Mouse (Mus musculus) forebrain, postnatal 0 days (tissue): Measurements from ENCODE around the gene Sema3a. TPM values are rescaled to one million over a fixed set of nuclear protein-coding genes. Genes with fewer than 3 reads are reported as not detected.
"Not testable (repeated sequence)": the region's sequence is repeated elsewhere in the genome, so short reads cannot be mapped to it uniquely, and the experiment has no call there.

Experiments
- ATAC-seq: fragments of 200-750 bp; cut with Nextera tagmentation; 2 replicates; pipeline ENCODE4 v1.8.0; 2017; ENCODE audit warnings: mild to moderate bottlenecking, moderate library complexity
- DNase-seq: peaks from one replicate; pipeline ENCODE4 v3.0.0-alpha.2; 2015
- H3K27ac ChIP-seq: fragments of 300-500 bp; sonication (generic); 2 replicates; pipeline ENCODE4 v1.5.1; 2014; ENCODE audit warnings: low read depth, mild to moderate bottlenecking, antibody characterized with exemption, low read length, moderate library complexity, mixed read lengths
- H3K27me3 ChIP-seq: fragments of 300-500 bp; sonication (generic); 2 replicates; pipeline ENCODE4 v1.6.1; 2014; ENCODE audit warnings: mild to moderate bottlenecking, low read length, mixed read lengths; ENCODE audit not compliant: insufficient read depth
- H3K36me3 ChIP-seq: fragments of 300-500 bp; sonication (generic); 2 replicates; pipeline ENCODE4 v1.6.1; 2014; ENCODE audit warnings: mild to moderate bottlenecking, moderate library complexity; ENCODE audit not compliant: insufficient read depth
- H3K4me1 ChIP-seq: fragments of 300-500 bp; sonication (generic); 2 replicates; pipeline ENCODE4 v1.6.1; 2014; ENCODE audit warnings: antibody characterized with exemption; ENCODE audit not compliant: insufficient read depth
- H3K4me2 ChIP-seq: fragments of 300-500 bp; sonication (generic); 2 replicates; pipeline ENCODE4 v1.6.1; 2014; ENCODE audit warnings: low read depth, mild to moderate bottlenecking, moderate library complexity
- H3K4me3 ChIP-seq: fragments of 300-500 bp; sonication (generic); 2 replicates; pipeline ENCODE4 v1.5.1; 2014; ENCODE audit warnings: low read depth, low read length, mixed read lengths
- H3K9ac ChIP-seq: fragments of 300-500 bp; sonication (generic); 2 replicates; pipeline ENCODE4 v1.6.1; 2014; ENCODE audit warnings: mild to moderate bottlenecking
- H3K9me3 ChIP-seq: fragments of 300-500 bp; sonication (generic); 2 replicates; pipeline ENCODE4 v1.6.1; 2016; ENCODE audit warnings: low read length
- CTCF ChIP-seq: sonication (generic); IDR thresholded peaks from 2 replicates; pipeline ENCODE4 v1.5.1; 2016; ENCODE audit warnings: antibody characterized with exemption, control low read depth, low read depth
- WGBS: fragments of 180-500 bp; shearing (Covaris S2); extraction: QIAGEN DNeasy Blood & Tissue Kit; methylation state at CpG from one replicate; pipeline ENCODE4 v1.1.7; 2014; 5-methylcytosine and 5-hydroxymethylcytosine counted together
- polyA plus RNA-seq: library from polyadenylated mRNA; unstranded; fragments of >200 nt; fragmentation: Nextera tagmentation; extraction: Ambion mirVana; gene quantifications from 2 replicates; pipeline ENCODE4 v1.2.1, GENCODE M21; 2015
- total RNA-seq: library from RNA; depleted of rRNA; stranded (reverse); fragments of >200 nt; gene quantifications from 2 replicates; pipeline ENCODE4 v1.2.3, GENCODE M21; 2014

Gene Sema3a
- total and polyA plus RNA-seq, 2 experiments from 2014 or later = 12.5 to 32.8 TPM

DNA sequence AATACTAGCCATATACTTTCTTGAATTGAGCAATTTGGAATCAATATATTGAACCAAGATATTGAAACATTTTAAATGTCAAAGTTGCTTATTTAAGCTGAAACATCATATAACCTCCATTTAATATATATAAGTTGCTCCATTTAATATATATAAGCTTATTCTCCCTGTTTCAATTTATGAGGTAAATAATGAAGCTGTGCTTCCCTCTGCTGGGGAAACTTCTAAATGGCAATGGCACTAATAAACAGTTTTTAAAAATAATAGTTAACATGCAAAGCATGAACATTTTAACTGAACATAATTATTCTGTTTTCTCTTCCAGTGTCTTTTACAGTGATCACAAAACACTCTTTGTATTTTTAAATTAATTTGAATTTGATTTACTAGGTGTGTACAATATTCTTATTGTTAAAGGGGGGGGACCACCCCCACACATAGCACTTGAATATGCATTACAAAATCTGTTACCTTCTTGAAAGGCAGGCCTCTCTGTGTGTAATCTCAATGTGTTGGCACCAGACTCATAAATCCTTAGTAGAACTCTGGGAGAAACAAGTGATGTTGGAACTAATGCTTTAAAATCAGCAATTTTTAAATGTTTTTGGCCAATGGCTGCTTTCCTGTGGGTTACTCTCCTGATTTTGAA, 460.5 kb downstream of the Sema3a start:
- DNase-seq = peak; percentile 66
- Histone ChIP-seq H3K9ac (no peak overlapping the region), H3K4me3 (no peak overlapping the region), H3K4me1 (no peaks in the 10 kb centered on the region), H3K36me3 (no peaks in the 10 kb centered on the region), H3K9me3 (no peaks in the 10 kb centered on the region), H3K27ac (no peak overlapping the region), H3K27me3 (no peaks in the 10 kb centered on the region), H3K4me2 (no peak overlapping the region)
- no peak for ATAC-seq
- TF ChIP-seq CTCF = peak; percentile 65

DNA sequence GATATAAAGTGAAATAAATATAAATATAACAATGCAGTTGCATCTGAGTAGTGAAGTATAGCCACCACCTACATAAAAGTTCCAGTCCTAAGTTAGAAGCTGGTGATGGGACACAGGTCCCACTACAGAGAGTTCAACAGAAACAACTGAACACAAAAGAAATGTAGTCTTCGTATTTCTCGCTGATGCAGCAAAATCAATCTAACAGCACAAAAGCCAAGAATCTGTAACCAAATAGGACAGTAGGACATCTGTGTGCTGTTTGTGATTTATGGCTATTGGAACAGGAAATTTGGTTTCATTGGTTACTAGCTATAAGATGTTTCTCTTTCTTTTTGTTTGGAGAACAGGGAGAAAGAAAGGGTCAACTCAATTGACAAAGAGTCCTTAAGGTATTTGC, 469.2 kb downstream of the Sema3a start:
- Histone ChIP-seq H3K9me3 (no peaks in the 10 kb centered on the region), H3K9ac (no peak overlapping the region), H3K4me1 (no peaks in the 10 kb centered on the region), H3K4me2 (no peak overlapping the region), H3K27me3 (no peaks in the 10 kb centered on the region), H3K36me3 (0 out of 2 replicates have a peak, but pooled peaks cover 2% of the 10 kb centered on the region), H3K4me3 (no peak overlapping the region), H3K27ac (no peak overlapping the region)
- 92% methylated on average over 2 of the region's 2 CpGs for WGBS
- ATAC-seq (no peak), DNase-seq (no peak)
- TF ChIP-seq CTCF = no peak

DNA sequence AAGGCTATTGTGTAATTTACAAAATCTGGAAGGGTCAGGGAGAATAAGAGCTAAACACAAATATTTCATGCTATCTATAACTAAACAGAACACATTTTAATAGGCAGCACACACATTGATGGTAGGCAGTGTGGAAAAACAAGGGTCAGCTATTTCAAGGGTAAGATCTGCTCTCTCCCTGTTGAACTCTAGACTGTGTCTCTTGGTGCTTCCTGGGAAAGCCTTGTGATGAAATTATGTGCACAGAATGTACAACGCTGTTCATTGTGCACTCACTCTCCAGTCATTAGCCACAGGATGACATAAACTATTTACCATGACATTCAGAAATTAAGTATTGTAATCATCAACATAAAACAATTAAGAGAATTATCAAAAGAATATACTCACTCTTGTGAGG, 486.4 kb downstream of the Sema3a start:
- Histone ChIP-seq H3K27ac (no peak overlapping the region), H3K4me2 (no peak overlapping the region), H3K27me3 (no peaks in the 10 kb centered on the region), H3K9me3 (no peaks in the 10 kb centered on the region), H3K4me3 (no peak overlapping the region), H3K4me1 (no peaks in the 10 kb centered on the region), H3K9ac (no peak overlapping the region), H3K36me3 (no peaks in the 10 kb centered on the region)
- DNase-seq (no peak), ATAC-seq (no peak)
- WGBS = 42% methylated on average over 1 of the region's 1 CpGs
- no peak for TF ChIP-seq CTCF

DNA sequence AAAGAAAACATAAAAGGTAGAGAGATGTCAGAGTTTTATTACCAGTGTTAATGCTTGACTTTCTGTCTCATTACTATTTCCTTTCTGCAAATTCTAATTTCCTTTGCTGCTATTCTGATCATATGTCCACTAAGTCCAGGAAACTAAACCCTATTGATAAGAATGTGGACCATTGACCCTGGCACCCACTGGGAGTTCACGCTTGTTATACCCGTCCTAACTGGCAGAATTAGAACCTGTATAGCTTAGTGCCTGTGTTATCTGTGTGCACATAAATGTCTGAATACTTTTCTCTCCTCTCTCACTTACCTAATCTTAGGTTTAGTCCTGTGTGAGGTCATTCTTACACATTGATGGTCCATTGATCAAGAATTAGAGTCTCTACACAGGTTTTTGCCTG, 486.9 kb downstream of the Sema3a start:
- no peaks in the 10 kb centered on the region for H3K27me3 ChIP-seq
- H3K27ac ChIP-seq = no peak overlapping the region
- H3K4me1 ChIP-seq = no peaks in the 10 kb centered on the region
- H3K36me3 ChIP-seq = no peaks in the 10 kb centered on the region
- no peak overlapping the region for H3K4me3 ChIP-seq
- no peak for DNase-seq
- WGBS = 76% methylated on average over 2 of the region's 2 CpGs
- H3K9ac ChIP-seq = no peak overlapping the region
- TF ChIP-seq CTCF = no peak
- no peak for ATAC-seq
- no peak overlapping the region for H3K4me2 ChIP-seq
- no peaks in the 10 kb centered on the region for H3K9me3 ChIP-seq

DNA sequence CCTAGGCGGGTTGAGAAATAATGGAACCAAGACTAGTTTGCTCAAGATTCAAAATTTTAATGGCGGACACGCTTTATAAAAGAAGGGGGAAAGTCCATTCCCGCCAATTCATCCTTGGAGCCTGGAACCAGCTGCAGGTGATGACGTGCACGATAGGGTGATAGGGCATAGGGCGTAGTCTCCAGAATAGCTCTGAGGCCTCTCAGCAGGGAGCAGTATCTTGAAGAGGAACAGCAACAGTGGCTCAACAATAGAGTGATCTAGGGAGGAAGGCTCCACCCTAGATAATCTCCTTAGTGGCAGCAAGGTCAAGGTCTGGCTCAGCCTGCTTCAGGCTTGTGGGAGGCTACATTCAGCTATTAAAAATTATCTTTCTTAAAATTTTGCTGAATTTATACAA, 489.4 kb downstream of the Sema3a start:
- H3K9me3 ChIP-seq, H3K36me3 ChIP-seq, H3K27me3 ChIP-seq, H3K9ac ChIP-seq, ATAC-seq, DNase-seq, H3K27ac ChIP-seq, H3K4me2 ChIP-seq, H3K4me1 ChIP-seq, H3K4me3 ChIP-seq: not testable (repeated sequence)
- WGBS = 87% methylated on average over 7 of the region's 7 CpGs

DNA sequence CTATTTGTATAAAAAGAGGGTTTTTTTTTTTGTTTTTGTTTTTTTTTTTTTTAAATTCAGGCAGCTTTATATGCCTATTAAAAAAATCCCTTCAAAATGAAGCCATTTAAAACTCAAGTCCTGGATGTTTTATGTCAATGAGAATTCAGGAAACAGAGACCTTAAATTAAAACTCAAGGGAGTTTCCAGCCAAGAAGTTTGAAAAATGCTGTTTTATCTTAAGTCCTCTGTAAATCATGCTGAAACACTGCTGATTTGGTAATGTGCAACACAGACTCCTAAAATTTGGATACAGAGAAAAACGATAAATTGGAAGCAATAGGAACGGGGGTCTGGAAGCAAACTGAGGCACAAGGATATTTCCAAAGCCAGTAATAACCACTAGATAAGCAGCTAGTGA, 490.7 kb downstream of the Sema3a start:
- Histone ChIP-seq H3K4me2 (no peak overlapping the region), H3K4me1 (no peaks in the 10 kb centered on the region), H3K36me3 (no peaks in the 10 kb centered on the region), H3K4me3 (no peak overlapping the region), H3K27me3 (no peaks in the 10 kb centered on the region), H3K27ac (no peak overlapping the region), H3K9me3 (no peaks in the 10 kb centered on the region), H3K9ac (no peak overlapping the region)
- TF ChIP-seq CTCF = no peak
- WGBS = 95% methylated on average over 2 of the region's 2 CpGs
- ATAC-seq (no peak), DNase-seq (no peak)

DNA sequence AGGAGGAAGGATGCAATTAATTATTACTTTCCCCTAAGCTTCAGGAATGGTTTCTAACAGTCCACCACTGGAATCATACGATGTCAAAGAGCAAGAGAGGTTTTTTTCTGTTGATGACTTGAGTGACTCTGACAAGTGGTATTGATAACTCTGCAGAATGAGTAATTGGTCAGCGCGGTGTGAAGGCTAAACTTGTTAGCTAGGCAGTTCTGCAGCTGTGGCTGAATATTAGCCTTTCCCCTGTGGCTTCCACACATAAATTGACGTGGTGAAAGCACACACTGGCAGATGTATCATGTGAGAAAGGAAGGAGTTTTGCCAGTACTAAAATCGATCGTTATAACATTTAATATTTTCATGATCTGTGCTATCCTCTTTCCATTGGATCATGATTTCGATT, 497.4 kb downstream of the Sema3a start:
- H3K4me2 ChIP-seq = no peak overlapping the region
- no peaks in the 10 kb centered on the region for H3K27me3 ChIP-seq
- no peak for DNase-seq
- no peaks in the 10 kb centered on the region for H3K4me1 ChIP-seq
- H3K9me3 ChIP-seq = no peaks in the 10 kb centered on the region
- no peak for TF ChIP-seq CTCF
- H3K9ac ChIP-seq = no peak overlapping the region
- no peaks in the 10 kb centered on the region for H3K36me3 ChIP-seq
- no peak for ATAC-seq
- WGBS = 76% methylated on average over 7 of the region's 7 CpGs
- no peak overlapping the region for H3K27ac ChIP-seq
- no peak overlapping the region for H3K4me3 ChIP-seq

DNA sequence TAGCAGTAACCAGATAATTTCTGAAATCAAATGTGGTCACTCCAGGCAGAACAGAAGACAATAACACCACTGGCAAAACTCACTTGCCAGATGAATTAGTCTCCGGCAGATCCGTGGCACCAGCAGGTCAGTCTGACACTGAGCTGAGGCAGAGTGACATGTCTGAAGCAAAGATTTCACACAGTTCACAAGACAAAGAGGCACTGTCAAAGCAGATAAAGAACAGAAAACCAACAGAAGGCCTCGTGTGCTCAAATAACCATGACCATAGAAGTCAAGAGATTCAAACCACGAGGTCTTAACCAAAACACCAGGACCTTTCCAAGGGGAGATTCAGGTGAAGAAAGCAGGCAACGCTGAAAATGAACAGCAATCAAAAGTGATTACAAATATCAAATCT, 499.5 kb downstream of the Sema3a start:
- H3K27ac ChIP-seq = no peak overlapping the region
- no peak overlapping the region for H3K9ac ChIP-seq
- H3K4me2 ChIP-seq = no peak overlapping the region
- H3K4me3 ChIP-seq = no peak overlapping the region
- no peaks in the 10 kb centered on the region for H3K36me3 ChIP-seq
- no peaks in the 10 kb centered on the region for H3K27me3 ChIP-seq
- TF ChIP-seq CTCF = no peak
- no peak for DNase-seq
- H3K4me1 ChIP-seq = no peaks in the 10 kb centered on the region
- ATAC-seq = no peak
- 22% methylated on average over 5 of the region's 5 CpGs for WGBS
- H3K9me3 ChIP-seq = no peaks in the 10 kb centered on the region
